Mouse (Mus musculus) cortical plate, adult 2 months (tissue): ENCODE results near the gene Cracr2b.

ENCODE experiments used
- CTCF ChIP-seq: fragments of 200-500 bp; IDR thresholded peaks from 2 replicates; pipeline ENCODE4 v1.5.1; 2011; ENCODE audit warnings: mild to moderate bottlenecking, control low read depth, low read length; ENCODE audit not compliant: insufficient read depth; ENCODE audit errors: extremely low read depth
- POLR2A ChIP-seq: fragments of 200-500 bp; IDR thresholded peaks from 2 replicates; pipeline ENCODE4 v1.6.1; 2011; ENCODE audit warnings: mild to moderate bottlenecking, low read length, control low read depth; ENCODE audit not compliant: insufficient read depth; ENCODE audit errors: extremely low read depth

GRCm38 (mm10) chr7:141460391-141461113 lies at the start of gene Cracr2b:
- no peak for TF ChIP-seq CTCF
- no peak for TF ChIP-seq POLR2A
